Mouse (Mus musculus) cerebellum, adult 2 months (tissue): ENCODE measurements around the gene Stom.

Experiments
- CTCF ChIP-seq: fragments of 200-500 bp; IDR thresholded peaks from 2 replicates; pipeline ENCODE4 v1.5.1; 2011; ENCODE audit warnings: low read depth, mild to moderate bottlenecking, control low read depth, low read length, moderate library complexity, borderline replicate concordance; ENCODE audit not compliant: insufficient read depth
- POLR2A ChIP-seq: fragments of 200-500 bp; IDR thresholded peaks from 2 replicates; pipeline ENCODE4 v1.6.1; 2011; ENCODE audit warnings: low read length, control low read depth, borderline replicate concordance; ENCODE audit not compliant: insufficient read depth

GRCm38 (mm10) chr2:35377600-35377999 lies 40.8 kb upstream of the Stom start:
- TF ChIP-seq POLR2A (no peak), CTCF (no peak)
